ENCODE assay signal across 8 mouse cellular contexts in genomic region chr2:74697567-74698121, GRCm38 (mm10). TPM values are rescaled to one million over a fixed set of nuclear protein-coding genes. Genes with fewer than 3 reads are reported as not detected.
DNase-seq lines count a peak whose midpoint lies in the region; ATAC-seq lines count a peak whose summit lies in the region.

Hoxd9 (plus strand) TSS chr2:74697727.

- H3K27me3 ChIP-seq in heart, embryonic 10.5 days (ENCODE audit: insufficient read depth, poor library complexity, severe bottlenecking): peaks cover 100% of the 10 kb centered on the region
- peaks cover 100% of the 10 kb centered on the region for H3K27me3 ChIP-seq in embryonic facial prominence, embryonic 10.5 days (replicated peaks; ENCODE audit: low read depth, poor library complexity, severe bottlenecking)
- H3K27me3 ChIP-seq in heart, embryonic 16.5 days (ENCODE audit: control insufficient read depth, insufficient read depth, low read length): peaks cover 91% of the 10 kb centered on the region
- peaks cover 39% of the 10 kb centered on the region for H3K27me3 ChIP-seq in neural tube, embryonic 15.5 days (replicated peaks)

- peak; percentile 28 for ATAC-seq in heart, embryonic 16.5 days (replicated peaks; ENCODE audit: extremely low read depth, insufficient read depth, low FRiP score)
- ATAC-seq in neural tube, embryonic 15.5 days (ENCODE audit: low FRiP score): peak; percentile 76

- H3K4me2 ChIP-seq in heart, embryonic 16.5 days (ENCODE audit: low read depth, low read length): peak within 1 kb of the TSS; percentile 65
- peak within 1 kb of the TSS; percentile 68 for H3K4me2 ChIP-seq in neural tube, embryonic 15.5 days

- DNase-seq in heart, embryonic 10.5 days (ENCODE audit: low spot score): peak; percentile 77
- DNase-seq in heart, adult 8-10 months (ENCODE audit: low spot score): no peak
- peak; percentile 80 for DNase-seq in embryonic facial prominence, embryonic 10.5 days (ENCODE audit: low spot score)
- peak; percentile 87 to 92 for DNase-seq in kidney, postnatal 4 days
- no peak for DNase-seq in cerebellum, adult 18-20 months
- no peak for DNase-seq in right cerebral cortex, postnatal 14 days

- H3K4me3 ChIP-seq in heart, embryonic 10.5 days: peak within 1 kb of the TSS; percentile 60
- H3K4me3 ChIP-seq in embryonic facial prominence, embryonic 10.5 days: peak within 1 kb of the TSS; percentile 47
- peak within 1 kb of the TSS; percentile 44 for H3K4me3 ChIP-seq in heart, embryonic 16.5 days (ENCODE audit: low read length)
- H3K4me3 ChIP-seq in neural tube, embryonic 15.5 days (replicated peaks): peak within 1 kb of the TSS; percentile 50

- H3K27ac ChIP-seq in heart, embryonic 10.5 days: peak within 1 kb of the TSS; percentile 17; the same call in 1 of the 2 replicates
- H3K27ac ChIP-seq in embryonic facial prominence, embryonic 10.5 days (replicated peaks): no peak within 1 kb of the TSS
- H3K27ac ChIP-seq in heart, embryonic 16.5 days (ENCODE audit: low read length): no peak within 1 kb of the TSS
- H3K27ac ChIP-seq in neural tube, embryonic 15.5 days (replicated peaks): peak within 1 kb of the TSS; percentile 89

- under 1% methylated on average over 43 of the region's 43 CpGs for whole genome bisulfite sequencing in heart, embryonic 10.5 days
- WGBS in embryonic facial prominence, embryonic 10.5 days: under 1% methylated on average over 43 of the region's 43 CpGs
- WGBS in heart, embryonic 16.5 days: under 1% methylated on average over 43 of the region's 43 CpGs
- under 1% methylated on average over 43 of the region's 43 CpGs for WGBS in neural tube, embryonic 15.5 days

- peaks cover 13% of the 10 kb centered on the region for H3K4me1 ChIP-seq in heart, embryonic 10.5 days
- H3K4me1 ChIP-seq in embryonic facial prominence, embryonic 10.5 days: peaks cover 13% of the 10 kb centered on the region
- H3K4me1 ChIP-seq in heart, embryonic 16.5 days (ENCODE audit: control insufficient read depth, insufficient read depth, low read length): peaks cover 7% of the 10 kb centered on the region; the same call in 1 of the 2 replicates
- H3K4me1 ChIP-seq in neural tube, embryonic 15.5 days: peaks cover 45% of the 10 kb centered on the region

- H3K36me3 ChIP-seq in heart, embryonic 10.5 days: no peaks in the 10 kb centered on the region
- no peaks in the 10 kb centered on the region for H3K36me3 ChIP-seq in embryonic facial prominence, embryonic 10.5 days (replicated peaks)
- no peaks in the 10 kb centered on the region for H3K36me3 ChIP-seq in heart, embryonic 16.5 days (ENCODE audit: control insufficient read depth, insufficient read depth)
- no peaks in the 10 kb centered on the region for H3K36me3 ChIP-seq in neural tube, embryonic 15.5 days

- no peaks in the 10 kb centered on the region for H3K9me3 ChIP-seq in heart, embryonic 10.5 days
- H3K9me3 ChIP-seq in embryonic facial prominence, embryonic 10.5 days: no peaks in the 10 kb centered on the region
- H3K9me3 ChIP-seq in heart, embryonic 16.5 days (replicated peaks; ENCODE audit: control insufficient read depth, low read length): no peaks in the 10 kb centered on the region
- H3K9me3 ChIP-seq in neural tube, embryonic 15.5 days (replicated peaks): no peaks in the 10 kb centered on the region

- H3K9ac ChIP-seq in heart, embryonic 16.5 days (ENCODE audit: low read length): no peak within 1 kb of the TSS
- H3K9ac ChIP-seq in neural tube, embryonic 15.5 days (replicated peaks): peak within 1 kb of the TSS; percentile 63

RNA-seq across cellular contexts. Expression of gene Hoxd9, which starts in this region (rescaled TPM):
- 3.0 TPM in 1 of 2 replicates, not detected in the other for polyA plus RNA-seq in heart, embryonic 10.5 days (2016; fragmentation: Nextera tagmentation; extraction: Ambion mirVana)
- total RNA-seq in heart, adult 8-10 months (2022): under 1 TPM; 0.22 to 0.49 (median 0.48) TPM
- not detected in 2 replicates for polyA plus RNA-seq in embryonic facial prominence, embryonic 10.5 days (2016; fragmentation: Nextera tagmentation; extraction: Ambion mirVana)
- 0.11 and 0.21 TPM in 2 replicates for polyA plus RNA-seq in heart, embryonic 16.5 days (2015; fragmentation: Nextera tagmentation; extraction: Ambion mirVana)
- polyA plus RNA-seq in neural tube, embryonic 15.5 days (2015; fragmentation: Nextera tagmentation; extraction: Ambion mirVana): 20.0 and 21.3 TPM in 2 replicates

Comparison
In these comparisons a context has a peak if more than half of its experiments do, and no peak if none do; other contexts are left out.
1. DNase-seq: peak in heart, embryonic 10.5 days (single experiment) and kidney, postnatal 4 days (2 of 2); none in heart, adult 8-10 months (single experiment), cerebellum, adult 18-20 months (0 of 2) and right cerebral cortex, postnatal 14 days (single experiment).
2. H3K27ac ChIP-seq: peak in heart, embryonic 10.5 days (single experiment) and neural tube, embryonic 15.5 days (single experiment); none in embryonic facial prominence, embryonic 10.5 days (single experiment) and heart, embryonic 16.5 days (single experiment).
3. Peak in DNase-seq and H3K4me3 ChIP-seq in embryonic facial prominence, embryonic 10.5 days; RNA of the gene not detected or under 1 TPM.
4. Peak in ATAC-seq, H3K4me3 ChIP-seq and H3K4me2 ChIP-seq in heart, embryonic 16.5 days; RNA of the gene not detected or under 1 TPM.
5. Peak in every context shown above with its lines, with median percentiles within 50 percentile points of each other: H3K4me3 ChIP-seq.